Mouse (Mus musculus): Measurements from ENCODE around the gene Gng2.

DNA sequence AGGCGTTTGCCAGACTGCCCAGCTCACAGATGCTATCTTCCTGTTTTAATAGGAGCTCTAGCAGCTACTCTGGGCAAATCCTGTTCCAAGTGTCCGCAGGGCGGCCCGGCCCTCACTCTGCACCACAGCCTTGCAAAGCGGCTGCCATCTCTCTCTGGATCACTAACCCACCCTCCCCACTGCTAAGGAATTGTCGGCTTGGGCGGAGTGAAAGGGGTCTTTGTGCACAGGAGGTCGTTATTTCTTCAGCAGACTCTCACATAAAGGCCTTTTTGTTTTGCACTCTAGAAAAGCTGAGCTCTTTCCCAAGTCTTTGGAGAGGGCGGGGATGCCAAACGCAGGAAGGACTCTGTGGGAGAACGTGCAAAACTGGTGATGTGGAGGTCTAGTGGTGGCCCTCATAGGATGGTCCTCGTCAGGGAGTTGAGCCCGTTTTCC, 57.2 kb downstream of the Gng2 start:
- TF ChIP-seq CTCF (IDR thresholded peaks at IDR 0.05; ENCODE audit: extremely low read depth, insufficient read length, insufficient replicate concordance, low read depth, low read length) = no peak
- TF ChIP-seq POLR2A (IDR thresholded peaks at IDR 0.05; ENCODE audit: low read depth, low read length) = no peak

Data from small intestine, adult 2 months (tissue).